Mouse (Mus musculus): ENCODE measurements around the gene Cabin1.
A peak's percentile ranks its signal among the peaks of the same experiment; 100 is the strongest.

The Cabin1 gene

DNA sequence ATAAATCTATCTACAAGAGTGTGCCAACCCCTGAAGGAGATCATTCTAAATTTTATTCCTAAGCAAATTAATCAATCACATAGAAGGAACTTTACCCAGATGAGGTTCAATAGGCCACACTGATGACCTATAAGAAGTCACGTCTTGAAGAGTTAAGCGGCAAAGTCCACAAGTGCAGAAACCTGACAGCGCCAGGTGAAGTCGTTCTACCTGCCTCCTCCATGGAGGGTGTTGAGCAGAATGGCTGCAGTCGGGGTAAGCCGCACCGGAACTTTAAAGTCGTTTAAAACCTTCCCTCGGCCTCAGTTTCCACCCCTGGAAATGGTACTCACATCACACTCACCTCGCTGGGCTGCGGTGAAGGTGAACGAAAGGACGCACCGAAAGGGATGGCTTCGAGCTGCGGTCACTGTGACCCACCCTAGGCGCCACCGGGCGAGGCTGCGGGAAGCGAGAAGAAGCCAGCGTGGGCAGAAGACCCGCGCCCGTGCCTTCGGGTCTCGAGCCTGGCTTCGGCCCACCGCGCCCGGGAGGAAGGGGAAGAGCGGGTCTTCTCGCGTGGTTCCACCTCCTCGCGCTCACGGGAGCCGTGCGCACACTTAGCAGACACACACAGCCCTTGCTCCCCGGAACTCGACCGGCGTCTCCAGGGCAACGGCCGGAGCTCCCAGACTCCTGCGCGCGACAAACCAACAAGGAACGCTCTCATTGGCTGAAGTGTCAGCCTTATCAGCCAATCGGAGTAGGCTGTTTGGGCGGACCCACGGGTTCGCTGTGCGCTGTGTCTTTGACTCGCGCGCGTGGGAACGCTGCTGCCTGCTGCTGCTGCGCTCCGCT, at the start of gene Cabin1:
Gene Cabin1, minus strand, starts transcription at position 660 of the 837 bp plus-strand sequence.
- peak; percentile 95 for DNase-seq (ENCODE audit: low read depth, low spot score)

DNA sequence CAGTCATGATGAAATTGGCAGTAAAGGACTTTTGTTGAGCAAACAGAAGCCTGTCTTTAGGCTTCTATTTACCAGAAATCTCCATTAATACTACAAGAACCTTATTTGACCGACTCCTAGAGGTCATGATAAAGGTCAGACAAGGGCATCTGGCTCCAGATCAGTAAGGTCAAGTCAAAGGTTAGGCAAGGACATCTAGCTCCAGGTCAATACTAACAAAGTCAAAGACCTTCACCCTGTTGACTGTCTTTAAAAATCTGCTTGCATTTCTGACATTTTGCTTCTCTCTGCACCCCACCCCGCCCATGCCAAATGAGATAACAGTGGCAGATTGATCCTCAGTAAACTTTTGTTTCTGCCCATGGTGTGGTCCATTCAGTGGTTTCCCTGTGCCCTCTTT, 40.1 kb upstream of the Cabin1 start:
- no peak for DNase-seq (ENCODE audit: low read depth, low spot score)

DNA sequence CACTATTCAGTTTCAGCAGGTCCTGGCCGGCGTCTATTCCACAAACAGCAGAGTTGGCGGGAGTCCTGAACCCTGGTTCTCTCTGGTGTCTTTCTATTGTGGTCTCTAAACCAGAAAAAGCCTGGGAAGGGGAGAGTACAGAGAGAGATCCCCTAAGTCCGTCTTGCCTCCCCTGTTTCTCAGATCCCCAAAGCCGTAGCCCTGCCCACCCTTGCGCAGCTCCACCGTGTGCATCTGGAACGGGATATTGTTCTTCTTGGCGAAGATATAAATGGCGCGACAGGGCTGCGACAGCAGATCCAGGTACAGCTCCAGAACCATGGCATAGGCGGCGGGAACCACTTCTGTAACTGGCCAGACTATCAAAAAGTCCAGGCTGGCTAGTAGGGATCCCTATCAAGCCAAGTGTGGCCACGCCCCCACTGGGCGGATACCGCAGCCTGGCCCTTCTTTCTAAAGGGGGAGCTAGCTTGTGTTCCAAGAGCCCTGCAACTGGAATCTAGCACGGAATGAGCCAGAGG, 34.1 kb upstream of the Cabin1 start, which contains the start of gene Gstt1:
Gene Gstt1, minus strand, starts transcription at position 409 of the 521 bp plus-strand sequence.
- no peak for DNase-seq (ENCODE audit: low read depth, low spot score)

DNA sequence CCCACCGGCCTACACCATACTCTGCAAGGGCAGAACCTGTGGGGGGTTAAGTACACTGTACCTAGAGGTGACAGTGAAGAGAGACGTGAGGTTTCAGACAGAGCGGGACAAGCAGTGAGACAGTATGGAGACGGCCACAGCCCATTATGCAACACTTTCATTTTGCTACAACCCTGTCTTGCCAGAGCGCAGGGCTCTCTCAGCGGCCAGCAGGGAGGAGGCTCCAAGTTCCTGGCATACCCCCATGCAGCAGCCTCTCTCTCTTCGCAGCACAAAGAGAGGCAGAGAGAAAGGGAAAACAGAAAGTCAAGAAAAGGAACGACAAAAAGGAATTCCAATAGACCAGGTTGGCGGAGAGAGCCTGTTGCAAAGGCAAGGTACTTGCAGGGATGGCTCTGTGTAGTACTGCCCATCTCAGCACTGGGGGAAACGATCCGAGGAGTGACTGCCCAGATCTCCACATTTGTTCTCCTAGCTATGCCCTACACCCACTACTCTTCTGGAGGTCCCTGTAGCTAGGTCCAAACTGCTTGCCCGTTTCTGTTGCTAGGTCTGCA, 33.6 kb upstream of the Cabin1 start:
- DNase-seq (ENCODE audit: low read depth, low spot score): no peak

DNA sequence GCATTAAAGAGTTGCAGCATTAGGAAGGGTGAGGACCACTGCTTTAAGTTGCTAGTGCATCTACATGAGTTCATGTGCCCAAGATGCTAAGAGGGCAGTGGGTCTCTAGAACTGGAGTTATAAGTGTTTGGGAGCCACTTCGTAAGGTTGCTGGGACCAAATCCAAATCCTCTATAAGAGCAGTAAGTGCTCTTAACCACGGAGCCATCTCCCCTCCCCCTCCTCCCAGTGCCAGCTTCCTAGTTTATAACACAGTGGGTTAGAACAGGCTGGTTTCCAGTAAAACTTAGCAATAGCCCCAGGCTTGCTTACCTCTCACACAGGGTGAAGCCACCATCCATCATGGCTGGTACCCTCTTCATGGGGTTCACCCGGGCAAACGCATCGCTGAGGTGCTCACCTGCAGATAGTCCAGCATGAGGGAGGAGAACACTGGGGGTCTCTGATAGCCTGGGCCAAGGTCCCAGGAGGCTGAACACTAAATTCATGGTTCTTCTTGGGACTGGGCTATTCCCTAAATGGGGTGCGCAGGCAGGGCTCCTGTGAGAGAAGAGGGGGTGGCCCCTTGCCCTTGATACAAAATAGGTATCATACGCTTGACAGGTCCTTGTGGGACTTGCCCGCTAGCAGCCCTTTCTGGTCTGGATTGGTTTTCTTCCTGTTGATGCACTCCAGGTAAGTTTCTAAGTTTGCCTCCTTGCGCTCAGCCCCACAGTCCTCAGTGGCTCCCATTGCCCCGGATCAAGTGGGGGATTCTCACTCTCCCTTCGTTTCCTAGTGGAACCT, 32.8 kb upstream of the Cabin1 start:
- DNase-seq (ENCODE audit: low read depth, low spot score): no peak

GRCm38 (mm10) chr10:75794880-75795279, 30.7 kb upstream of the Cabin1 start:
- no peak for DNase-seq (ENCODE audit: low read depth, low spot score)

DNA sequence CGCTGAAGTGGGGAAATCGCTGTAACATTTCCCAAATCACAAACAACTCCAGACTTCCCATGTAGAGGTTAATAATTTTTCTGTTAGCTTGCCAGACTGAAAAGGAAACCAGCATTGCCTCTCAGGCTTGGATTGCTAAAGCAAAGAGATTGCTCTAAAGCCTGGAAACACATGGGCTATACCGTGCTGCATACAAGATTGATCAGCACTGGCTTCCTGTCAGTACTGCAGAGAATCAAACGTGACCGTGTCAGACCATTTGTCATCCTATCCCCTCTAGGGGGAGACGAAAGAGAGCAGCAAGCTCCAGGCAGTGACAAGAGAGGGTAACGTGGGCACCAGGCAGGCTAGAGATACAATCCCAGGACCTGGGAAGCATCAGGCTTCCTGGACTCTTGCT, 26.6 kb upstream of the Cabin1 start:
- DNase-seq (ENCODE audit: low read depth, low spot score): no peak

DNA sequence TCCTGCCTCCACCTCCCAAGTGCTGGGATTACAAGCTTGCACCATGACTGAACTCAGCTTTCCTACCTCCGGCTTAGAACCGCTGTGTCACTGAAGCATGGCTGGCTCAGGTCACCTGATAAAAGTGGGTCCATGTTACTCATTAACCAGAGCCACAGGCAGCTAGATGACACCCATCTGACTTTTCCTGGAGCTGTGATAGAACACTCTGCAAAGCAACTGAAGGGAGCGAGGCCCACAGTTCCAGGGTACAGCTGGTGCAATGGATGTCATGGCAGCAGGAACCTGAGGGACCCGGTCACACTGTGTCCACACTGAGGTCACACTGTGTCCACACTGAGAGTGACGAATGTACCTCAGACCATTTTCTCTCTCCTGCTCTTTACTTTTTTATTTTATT, 25.7 kb upstream of the Cabin1 start:
- no peak for DNase-seq (ENCODE audit: low read depth, low spot score)

GRCm38 (mm10) chr10:75789081-75789735, 25.1 kb upstream of the Cabin1 start:
- no peak for DNase-seq (ENCODE audit: low read depth, low spot score)

DNA sequence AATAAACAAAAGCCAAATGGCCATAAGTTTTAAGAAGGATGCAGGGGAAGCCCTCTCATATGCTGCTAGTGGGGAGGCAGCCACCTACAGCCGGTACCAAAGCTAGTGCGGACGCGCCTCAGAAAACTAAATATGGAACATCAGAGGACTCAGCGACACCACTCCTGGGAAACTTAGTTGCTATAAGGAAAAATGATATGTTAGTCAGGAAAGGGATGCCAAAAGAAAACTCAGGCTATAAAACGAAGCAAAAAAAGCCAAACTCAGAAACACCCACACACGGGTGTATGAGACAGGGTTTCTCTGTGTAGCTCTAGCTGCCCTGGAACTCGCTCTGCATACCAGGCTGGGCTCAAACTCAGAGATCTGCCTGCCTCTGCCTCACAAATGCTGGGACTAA, 24.1 kb upstream of the Cabin1 start:
- DNase-seq (ENCODE audit: low read depth, low spot score): no peak

- no peak for DNase-seq (ENCODE audit: low read depth, low spot score)
These were observed 21.3 kb upstream of the Cabin1 start for GRCm38 (mm10) chr10:75785442-75785841.

GRCm38 (mm10) chr10:75780769-75781578, 16.8 kb upstream of the Cabin1 start, which contains the start of the genes Gm20441 and Gstt3:
Gene Gm20441, minus strand, starts transcription at chr10:75780954.
Gene Gstt3, minus strand, starts transcription at chr10:75781414.
- no peak for DNase-seq (ENCODE audit: low read depth, low spot score)

- DNase-seq (ENCODE audit: low read depth, low spot score): no peak
These were observed 15.3 kb upstream of the Cabin1 start for GRCm38 (mm10) chr10:75779206-75780174.

- DNase-seq (ENCODE audit: low read depth, low spot score): no peak
These were observed 13.7 kb upstream of the Cabin1 start for GRCm38 (mm10) chr10:75777885-75778284.

GRCm38 (mm10) chr10:75776562-75776961, 12.4 kb upstream of the Cabin1 start:
- DNase-seq (ENCODE audit: low read depth, low spot score): no peak

DNA sequence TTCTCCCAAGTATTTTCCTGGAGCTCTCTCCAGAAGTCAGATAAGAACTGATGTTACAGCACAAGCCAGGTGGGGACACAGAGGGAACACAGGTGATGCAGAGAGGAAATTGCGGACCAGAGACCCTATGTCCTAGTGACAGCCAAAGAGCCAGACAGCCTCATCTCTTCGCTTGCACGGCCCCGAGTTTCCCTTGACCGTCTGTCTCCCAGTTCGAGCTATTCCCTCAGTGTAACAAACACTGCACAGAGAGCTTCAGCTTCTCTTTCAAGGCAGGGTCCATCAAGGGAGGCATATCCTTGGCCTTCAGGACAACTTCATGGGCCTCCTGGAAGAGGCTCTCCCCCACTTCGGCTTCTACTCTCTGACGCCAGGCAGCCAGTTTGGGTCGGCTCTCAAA, 10.4 kb upstream of the Cabin1 start:
- DNase-seq (ENCODE audit: low read depth, low spot score): no peak

DNA sequence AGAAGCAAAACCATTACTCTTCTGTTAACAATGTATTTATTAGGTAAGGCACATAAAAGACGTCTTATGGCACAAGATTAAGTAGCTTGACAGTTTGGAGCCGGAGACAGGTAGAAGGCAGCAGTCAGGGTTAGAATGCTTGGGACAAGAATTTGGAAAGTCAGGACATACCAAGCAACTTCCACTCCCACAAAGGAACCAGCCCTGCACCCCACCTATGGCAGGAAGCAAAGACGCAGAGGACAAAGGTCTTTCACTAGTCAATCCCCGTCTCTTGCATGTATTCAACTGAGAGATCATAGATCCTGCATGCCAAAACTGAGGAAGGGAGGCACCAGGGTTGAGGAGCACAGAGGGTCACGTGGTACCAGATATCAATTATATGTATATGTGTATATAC, 10.0 kb upstream of the Cabin1 start:
- no peak for DNase-seq (ENCODE audit: low read depth, low spot score)

DNA sequence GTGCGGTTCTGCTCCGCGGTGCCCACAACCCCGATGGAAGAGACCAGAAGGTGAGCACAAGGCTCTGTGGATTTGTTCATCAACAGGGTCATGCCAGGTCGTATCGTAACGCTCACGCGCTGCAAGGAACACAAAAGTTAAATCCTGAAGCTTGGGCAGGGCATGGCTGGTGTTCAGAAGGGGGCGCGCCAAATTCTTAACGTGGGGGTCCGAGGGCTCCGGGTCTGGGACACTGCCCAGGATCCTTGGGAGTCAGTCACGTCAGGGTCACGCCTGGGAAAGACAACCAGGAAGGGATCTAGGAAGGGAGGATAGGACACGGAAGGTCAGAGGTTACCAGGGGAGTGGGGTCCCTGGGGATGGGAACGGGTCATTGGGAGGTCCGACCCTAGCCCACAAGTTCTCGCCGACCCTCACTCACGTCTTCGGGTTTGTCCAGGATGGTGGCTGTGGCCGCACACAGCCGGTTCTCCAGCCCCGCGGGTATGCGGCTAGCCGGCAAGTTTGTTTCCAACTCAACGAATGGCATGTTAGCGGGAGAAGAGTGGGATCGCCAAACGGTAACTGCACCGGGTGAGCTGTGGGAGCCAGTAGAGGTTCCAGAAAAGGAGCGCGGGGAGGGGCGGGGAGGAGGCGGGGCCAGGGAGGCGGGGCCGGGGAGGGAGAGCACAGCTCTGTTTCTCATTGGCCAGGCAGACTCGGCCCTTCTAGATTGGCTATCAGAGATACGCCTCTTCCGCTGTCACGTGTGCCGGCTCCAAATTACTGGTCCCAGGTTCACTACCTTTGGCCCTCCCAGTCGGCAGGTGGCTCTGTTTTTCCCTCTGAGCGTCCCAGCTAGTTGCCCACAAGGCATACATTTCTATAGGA, 8.9 kb upstream of the Cabin1 start, which contains the start of gene Ddt:
Gene Ddt, minus strand, starts transcription at position 620 of the 870 bp plus-strand sequence.
- peak; percentile 81 for DNase-seq (ENCODE audit: low read depth, low spot score)
